Mouse (Mus musculus): ENCODE measurements around the gene Flad1. TPM values are rescaled to one million over a fixed set of nuclear protein-coding genes. Genes with fewer than 3 reads are reported as not detected.

Gene Flad1
- total RNA-seq (2023) = 10 to 100 TPM; 13.8 to 17.9 TPM

DNA sequence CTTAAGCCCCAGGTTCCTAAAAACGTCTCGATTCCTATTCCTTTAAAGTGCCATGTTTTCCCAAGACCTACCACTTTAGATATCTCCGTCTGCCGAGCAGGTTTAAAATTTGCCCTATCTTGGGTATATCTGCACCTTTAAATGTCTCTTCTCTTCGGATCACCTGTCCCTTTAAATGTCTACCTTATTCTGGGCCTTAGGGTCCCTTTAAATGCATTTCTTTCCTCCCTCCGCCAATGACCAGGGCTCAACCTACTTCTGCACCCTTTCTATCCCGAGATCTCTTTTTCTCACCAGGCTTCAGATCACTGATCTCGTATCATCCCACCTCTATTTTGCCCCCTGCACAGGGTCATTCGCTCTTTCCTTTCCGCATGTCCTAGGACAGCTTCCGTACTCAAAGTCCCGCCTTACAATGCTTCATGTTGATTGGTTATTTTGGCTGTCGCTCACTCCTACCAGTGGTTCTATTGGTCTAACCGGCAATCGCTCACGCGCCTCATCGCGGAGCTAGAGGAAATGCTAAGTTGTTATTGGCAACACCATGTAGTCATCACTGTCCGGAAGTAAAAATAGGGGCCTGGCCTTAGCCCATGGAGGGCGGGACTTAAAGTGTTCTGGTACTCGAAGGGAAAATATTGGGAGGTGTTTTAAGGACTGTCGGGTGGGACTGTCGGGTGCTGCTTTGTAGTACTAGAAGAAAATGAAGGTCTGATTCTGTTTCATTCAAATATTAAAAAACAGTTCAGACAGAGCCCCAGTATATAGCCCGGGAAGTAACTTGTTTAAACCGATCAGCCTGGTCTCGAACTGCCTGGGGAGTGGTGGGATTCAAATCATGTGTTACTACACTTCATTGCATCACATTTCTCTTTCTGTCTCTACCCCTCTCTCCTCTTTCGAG, at the start of gene Flad1:
Gene Flad1, minus strand, starts transcription at position 381 of the 904 bp plus-strand sequence.

DNA sequence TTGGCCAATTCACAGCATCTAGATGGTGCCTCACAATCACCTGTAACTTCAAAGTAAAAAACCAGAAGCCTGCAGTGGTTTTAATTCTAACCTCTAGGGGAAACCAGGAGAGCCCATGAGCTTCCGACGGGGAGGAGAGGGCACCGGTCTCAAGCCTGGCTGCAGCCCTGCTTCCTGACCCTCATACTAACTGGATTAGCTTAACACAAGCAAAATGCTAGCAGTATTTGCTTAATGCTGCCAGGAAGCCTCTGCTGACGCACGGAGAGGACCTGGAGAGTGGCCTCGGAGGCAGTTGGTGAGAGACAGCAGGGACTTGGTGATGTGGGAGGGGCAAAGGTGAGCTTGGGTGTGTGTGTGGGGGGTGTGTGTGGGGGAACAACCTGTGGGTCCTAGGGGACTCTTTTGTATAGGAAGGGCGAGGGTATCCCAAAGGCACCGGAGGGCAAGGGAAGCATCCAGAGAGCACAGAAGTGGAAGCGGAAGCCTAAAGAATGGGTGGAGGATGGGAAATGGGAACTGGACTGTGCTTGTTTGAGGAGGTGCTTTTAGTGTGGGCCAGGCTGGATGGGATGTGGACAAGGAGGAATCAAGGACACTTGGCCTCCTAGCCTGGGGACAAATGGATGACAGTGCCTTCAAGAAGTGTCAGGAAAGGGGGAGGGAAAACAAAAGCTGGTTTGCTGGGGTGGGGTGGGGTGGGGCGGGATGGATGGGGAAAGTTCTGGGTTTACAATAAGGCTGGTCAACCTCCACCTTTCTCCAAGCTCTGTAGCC, 42.9 kb upstream of the Flad1 start, which contains the start of gene Pmvk:
Gene Pmvk, plus strand, starts transcription at position 141 of the 777 bp plus-strand sequence.

DNA sequence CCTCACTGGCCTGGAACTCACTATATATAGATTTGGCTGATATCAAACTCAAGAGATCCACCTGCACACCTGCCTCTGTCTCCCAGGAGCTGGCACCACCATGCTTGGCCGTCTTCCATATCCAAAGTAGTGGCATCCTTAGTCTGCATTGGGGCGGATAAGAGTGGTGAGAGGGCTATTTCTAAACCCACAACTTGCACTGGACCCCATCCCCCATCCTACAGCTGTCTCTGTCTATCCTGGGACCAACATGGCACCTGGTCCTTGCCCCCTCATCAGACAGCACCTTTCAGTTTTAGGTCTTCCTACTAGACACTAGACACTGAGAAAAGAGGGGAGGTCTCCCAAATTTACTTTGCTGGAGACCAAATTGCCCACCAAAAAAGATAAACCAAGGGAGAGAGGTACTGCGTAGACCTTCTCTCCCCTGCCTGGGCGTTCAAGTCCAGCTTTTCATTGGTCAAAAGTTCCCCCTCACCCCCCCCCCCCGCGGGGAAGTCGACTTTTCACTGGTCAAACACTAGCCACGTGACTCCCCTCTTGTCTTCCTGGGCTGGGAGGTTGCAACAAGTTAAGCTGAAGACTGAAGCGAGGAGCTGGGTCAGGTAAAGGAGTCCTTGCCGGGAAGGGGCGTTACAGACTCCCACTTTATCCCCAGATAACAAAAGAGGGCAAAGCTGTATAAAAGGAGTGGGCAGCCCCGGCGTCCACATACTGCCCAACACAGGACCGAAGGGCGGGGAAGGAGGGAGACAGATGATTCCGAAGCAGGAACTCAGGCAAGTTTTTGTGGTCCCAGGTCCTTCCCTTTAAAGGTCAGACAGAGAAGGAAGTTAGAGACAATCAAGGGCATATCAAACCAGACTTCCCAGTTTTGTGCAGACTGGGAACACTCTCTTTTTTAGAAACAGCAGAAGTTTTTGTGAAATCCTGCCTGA, 24.8 kb upstream of the Flad1 start, which contains the start of gene Pbxip1:
Gene Pbxip1, plus strand, starts transcription at position 531 of the 938 bp plus-strand sequence.

DNA sequence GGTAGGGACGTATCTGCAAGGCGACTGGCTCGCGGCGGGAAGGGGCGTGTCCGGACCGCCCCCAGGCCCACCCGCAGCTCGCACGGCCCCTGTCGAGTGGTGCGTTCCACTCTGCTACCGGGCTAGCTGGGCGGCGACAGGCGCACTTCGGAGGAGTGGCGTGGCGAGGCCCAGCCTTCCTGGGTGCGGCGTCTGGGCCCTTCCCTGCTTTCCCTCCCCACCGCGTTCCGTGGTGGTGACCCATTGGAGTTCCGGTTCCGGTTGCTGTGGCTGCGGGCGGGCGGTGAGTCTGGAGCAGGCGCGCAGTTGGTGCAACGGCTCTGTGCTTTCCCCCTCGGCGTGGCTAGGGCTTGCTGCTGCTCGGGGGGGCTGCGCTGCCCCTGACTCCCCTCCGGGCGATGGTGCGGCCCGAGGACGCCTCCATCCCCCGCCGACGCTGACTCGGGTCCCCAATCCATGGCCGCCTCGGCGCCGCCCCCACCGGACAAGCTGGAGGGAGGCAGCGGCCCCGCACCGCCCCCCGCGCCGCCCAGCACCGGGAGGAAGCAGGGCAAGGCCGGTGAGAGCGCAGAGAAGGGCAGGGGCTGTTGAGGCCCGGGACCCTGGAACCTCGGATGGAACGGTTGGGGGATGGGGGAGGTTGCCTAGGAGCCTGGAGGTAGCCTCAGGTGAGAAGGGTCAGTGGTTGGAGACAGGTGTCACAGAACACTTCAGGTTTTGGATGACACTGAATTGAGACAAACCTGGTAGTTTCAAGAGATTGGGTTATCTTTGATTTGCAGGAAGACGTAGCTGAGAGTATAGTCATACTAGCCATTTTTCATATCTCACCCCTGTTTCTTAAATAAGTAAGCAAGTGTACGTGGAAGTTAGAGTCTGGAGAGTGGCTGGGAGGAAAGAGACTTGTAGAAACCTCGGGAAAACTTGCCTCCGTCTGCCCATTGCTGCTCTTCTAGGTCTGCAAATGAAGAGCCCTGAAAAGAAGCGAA, 18.8 kb upstream of the Flad1 start, which contains the start of gene Pygo2:
Gene Pygo2, plus strand, starts transcription at position 44 of the 989 bp plus-strand sequence.

DNA sequence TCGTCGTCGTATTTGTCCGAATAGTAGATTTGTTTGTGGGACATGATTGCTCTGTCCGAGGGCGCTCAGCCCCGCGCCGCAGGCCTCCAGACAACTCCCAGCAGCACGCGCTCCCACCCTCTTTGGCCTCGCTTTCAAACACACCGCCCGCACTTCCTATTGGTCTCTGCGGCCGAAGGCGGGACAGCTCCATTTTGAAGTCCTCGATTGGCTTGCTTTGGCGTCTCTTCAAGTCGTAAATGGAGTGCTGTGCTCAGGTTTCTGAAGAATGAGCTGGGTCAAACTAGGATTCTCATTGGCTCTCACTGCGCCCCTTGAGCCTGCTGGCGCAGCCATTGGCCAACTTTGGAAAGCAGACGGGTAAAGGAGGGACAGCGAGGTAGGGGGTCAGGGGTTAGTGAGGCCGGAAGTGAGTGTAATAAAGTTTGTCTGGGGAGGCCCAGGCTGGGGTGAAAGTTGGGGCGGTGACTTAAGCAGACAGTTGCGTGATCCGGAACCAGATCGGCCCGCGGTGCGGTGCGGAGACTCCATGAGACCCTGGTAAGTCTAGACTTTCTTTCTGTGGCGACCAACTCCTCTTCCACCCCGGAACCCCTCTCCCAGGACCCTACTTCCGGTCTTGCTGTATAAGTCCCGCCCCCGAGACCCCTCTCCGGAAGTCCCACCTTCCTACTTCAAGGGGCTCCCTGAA, 6.6 kb upstream of the Flad1 start, which contains the start of the genes Cks1b and Shc1:
Gene Cks1b, minus strand, starts transcription at position 214 of the 691 bp plus-strand sequence.
Gene Shc1, plus strand, starts transcription at position 274 of the 691 bp plus-strand sequence.

DNA sequence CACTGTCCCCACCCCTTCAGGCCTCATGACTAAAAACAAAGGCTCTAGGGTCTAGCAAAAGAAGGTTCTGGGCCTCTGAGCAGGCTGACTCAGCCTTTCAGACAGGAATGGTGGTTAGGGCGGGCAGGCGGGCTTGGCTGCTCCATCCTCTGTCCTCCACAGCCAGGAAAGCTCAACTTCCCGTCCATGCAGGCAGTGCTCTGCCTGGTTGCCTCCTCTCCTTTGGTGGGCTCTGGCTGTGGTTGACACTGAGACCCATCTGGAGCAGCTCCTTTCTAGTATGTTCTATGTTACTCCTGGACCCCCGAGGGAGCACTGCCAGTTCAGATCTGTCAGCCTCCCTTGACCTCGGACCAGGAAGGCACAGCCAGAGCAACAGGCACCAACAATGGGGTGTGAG, 9.0 kb downstream of the Flad1 start, which contains the start of gene Lenep:
Gene Lenep, minus strand, starts transcription at position 101 of the 400 bp plus-strand sequence.

DNA sequence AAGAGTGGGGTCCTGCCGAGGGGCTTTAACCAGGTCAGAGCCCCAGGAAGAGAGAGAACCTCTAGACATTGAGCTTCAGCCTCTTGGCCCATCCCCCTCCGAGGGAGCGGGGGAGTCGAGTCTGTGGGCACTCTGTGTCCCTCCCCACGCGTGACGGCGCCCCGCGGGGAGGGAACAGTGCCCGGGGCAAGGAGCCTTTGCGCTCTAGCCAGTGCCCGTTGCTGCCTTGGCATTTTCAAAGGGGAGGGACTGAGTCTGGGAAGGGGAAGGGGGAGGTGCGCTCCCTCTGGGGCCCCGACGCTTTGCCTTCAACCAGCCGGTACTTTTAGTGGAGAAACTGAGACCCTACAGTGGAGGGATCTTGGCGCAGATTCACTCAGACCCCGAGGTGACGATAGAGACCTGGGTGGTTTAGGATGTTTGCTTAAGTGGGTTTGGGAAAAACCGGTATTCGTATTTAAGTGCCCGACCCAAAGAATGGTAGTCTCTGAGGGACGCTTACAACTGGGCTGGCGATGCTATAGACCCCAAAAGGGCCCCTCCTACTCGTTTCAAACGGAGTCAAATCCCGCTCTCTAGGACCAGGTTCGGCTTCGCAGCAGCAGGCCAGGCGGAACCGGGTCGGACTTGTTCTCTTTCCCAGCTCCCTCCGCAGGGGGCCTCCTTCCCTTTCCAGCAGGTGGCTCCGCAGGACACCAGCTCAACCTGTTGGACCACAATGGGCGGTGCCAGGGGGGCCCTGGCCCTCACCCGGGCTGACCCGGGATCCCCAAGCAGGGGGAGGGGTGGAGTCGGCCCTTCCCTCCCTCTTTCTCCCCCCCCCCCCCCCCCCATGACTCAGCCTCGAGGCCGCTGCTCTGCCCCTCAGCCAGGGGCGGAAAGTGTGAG, 17.4 kb downstream of the Flad1 start, which contains the start of gene Zbtb7b:
Gene Zbtb7b, minus strand, starts transcription at position 771 of the 888 bp plus-strand sequence.

DNA sequence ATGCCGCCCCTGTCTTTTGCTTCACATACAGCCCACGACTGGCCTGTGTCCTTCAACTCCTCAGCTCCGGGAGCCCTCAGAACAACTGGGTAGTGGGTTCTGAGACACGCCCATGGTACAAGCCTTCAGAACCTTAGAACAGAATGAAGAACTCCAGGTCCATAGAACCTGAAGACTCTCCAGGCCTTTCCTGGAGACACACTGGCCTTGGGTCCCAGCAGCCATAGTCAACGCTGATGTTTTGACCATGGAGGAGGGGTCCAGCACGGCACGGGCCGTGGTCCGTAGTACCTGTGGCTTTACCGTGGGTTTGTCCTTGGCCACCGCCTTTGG, 46.6 kb downstream of the Flad1 start, which contains the start of gene Dcst1:
Gene Dcst1, minus strand, starts transcription at position 101 of the 333 bp plus-strand sequence.

DNA sequence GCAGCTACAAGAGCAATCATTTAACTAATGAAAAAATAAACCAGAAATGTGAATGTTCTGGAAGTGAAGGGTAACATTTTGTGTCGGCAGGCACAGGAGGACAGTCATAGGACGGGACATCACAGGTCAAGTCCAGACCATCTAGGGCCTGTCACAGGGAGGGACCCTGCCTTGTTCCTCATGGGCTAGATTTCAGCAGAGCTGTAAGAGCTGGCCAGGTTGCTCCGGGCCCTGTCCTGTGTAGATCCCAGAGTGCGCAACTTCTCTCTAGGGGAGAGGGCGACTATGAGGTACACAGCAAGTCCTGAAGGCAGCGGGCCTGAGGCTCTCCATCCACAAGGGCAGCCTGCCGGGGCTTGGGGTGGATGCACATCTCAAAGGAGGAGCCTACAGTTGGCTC, 50.0 kb downstream of the Flad1 start, which contains the start of gene Dcst2:
Gene Dcst2, plus strand, starts transcription at position 301 of the 400 bp plus-strand sequence.

Other genes with a start within 250 kb of the Flad1 start
- gene Clk2, start 247.1 kb downstream of the Flad1 start, total RNA-seq (2023) = 10 to 100 TPM; 52.8 to 53.7 TPM
- gene Scamp3, start 234.4 kb downstream of the Flad1 start, total RNA-seq (2023) = 10 to 100 TPM; 45.9 to 51.1 TPM
- 1 to 10 TPM; 4.8 to 7.0 TPM for gene Fam189b, start 228.7 kb downstream of the Flad1 start, total RNA-seq (2023)
- 10 to 100 TPM; 59.9 to 64.3 TPM for gene Gba, start 208.9 kb downstream of the Flad1 start, total RNA-seq (2023)
- gene Thbs3, start 196.7 kb downstream of the Flad1 start, total RNA-seq (2023) = 1 to 10 TPM in 1 of 2 experiments, under 1 TPM in 1; 0.68 to 1.4 TPM
- gene Mtx1, start 184.8 kb downstream of the Flad1 start, total RNA-seq (2023) = 10 to 100 TPM; 44.5 to 57.2 TPM
- not detected for gene Muc1, start 182.8 kb downstream of the Flad1 start, total RNA-seq (2023)
- 10 to 100 TPM; 68.3 to 70.2 TPM for gene Krtcap2, start 165.9 kb downstream of the Flad1 start, total RNA-seq (2023)
- gene Trim46, start 165.6 kb downstream of the Flad1 start, total RNA-seq (2023) = under 1 TPM; 0.44 to 0.61 TPM
- gene Dpm3, start 152.5 kb downstream of the Flad1 start, total RNA-seq (2023) = 10 to 100 TPM; 42.5 to 56.9 TPM
- 10 to 100 TPM; 24.1 to 29.6 TPM for gene Slc50a1, start 141.3 kb downstream of the Flad1 start, total RNA-seq (2023)
- gene Efna1, start 130.7 kb downstream of the Flad1 start, total RNA-seq (2023) = not detected
- not detected for gene Efna3, start 88.9 kb downstream of the Flad1 start, total RNA-seq (2023)
- not detected for gene Efna4, start 73.8 kb downstream of the Flad1 start, total RNA-seq (2023)
- 100 to 1,000 TPM; 119 to 125 TPM for gene Adam15, start 61.9 kb downstream of the Flad1 start, total RNA-seq (2023)
- under 1 TPM in 1 of 2 experiments, not detected in 1; 0.15 TPM for gene Dcst2, start 49.9 kb downstream of the Flad1 start, total RNA-seq (2023)
- gene Dcst1, start 46.6 kb downstream of the Flad1 start, total RNA-seq (2023) = not detected
- gene Zbtb7b, start 17.1 kb downstream of the Flad1 start, total RNA-seq (2023) = 100 to 1,000 TPM; 136 to 149 TPM
- not detected for gene Lenep, start 9.1 kb downstream of the Flad1 start, total RNA-seq (2023)
- gene Cks1b, start 6.5 kb upstream of the Flad1 start, total RNA-seq (2023) = 10 to 100 TPM; 45.4 to 57.0 TPM
- 100 to 1,000 TPM; 114 to 119 TPM for gene Shc1, start 6.6 kb upstream of the Flad1 start, total RNA-seq (2023)
- gene Pygo2, start 18.3 kb upstream of the Flad1 start, total RNA-seq (2023) = 10 to 100 TPM; 36.1 to 46.3 TPM
- 100 to 1,000 TPM; 136 to 147 TPM for gene Pbxip1, start 24.8 kb upstream of the Flad1 start, total RNA-seq (2023)
- gene Pmvk, start 42.7 kb upstream of the Flad1 start, total RNA-seq (2023) = 1 to 10 TPM; 9.1 to 9.9 TPM
- under 1 TPM; 0.13 to 0.26 TPM for gene Kcnn3, start 108.3 kb upstream of the Flad1 start, total RNA-seq (2023)